Mouse (Mus musculus): ENCODE measurements around the gene Arhgap23. TPM values are rescaled to one million over a fixed set of nuclear protein-coding genes. Genes with fewer than 3 reads are reported as not detected.
A peak's percentile ranks its signal among the peaks of the same experiment; 100 is the strongest.

The Arhgap23 gene
- polyA plus RNA-seq, 2 experiments = 7.3 to 17.5 TPM

DNA sequence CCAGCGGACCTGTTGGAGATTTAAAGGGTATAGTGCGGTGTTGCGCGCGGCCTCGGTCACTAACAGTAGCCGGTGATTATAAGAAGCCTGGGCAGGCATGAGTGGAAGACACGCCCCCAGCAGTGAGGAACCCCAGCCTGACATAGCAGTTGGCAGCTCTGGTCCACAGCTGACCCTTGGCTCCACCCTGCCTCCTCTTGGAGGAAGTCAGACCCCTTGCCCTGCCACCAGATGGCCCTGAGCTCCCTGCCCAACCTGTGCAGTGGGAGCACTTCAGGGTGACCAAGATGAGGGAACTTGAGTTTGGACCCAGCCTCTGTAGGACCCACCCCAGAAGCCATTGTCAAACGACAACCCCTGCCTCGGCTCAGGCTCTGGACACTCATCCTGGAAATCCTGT lies 76.3 kb downstream of the Arhgap23 start:
- DNase-seq (ENCODE audit: low read depth in 3 of 3, low spot score in 3 of 3) (no peak), ATAC-seq (ENCODE audit: insufficient read depth) (no peak)
- WGBS (ENCODE audit: insufficient replicate concordance) = 94% methylated on average over 10 of the region's 10 CpGs
- no peaks in the 10 kb centered on the region for H3K27me3 ChIP-seq (ENCODE audit: control insufficient read depth, insufficient read depth, low read length)
- no peaks in the 10 kb centered on the region for H3K4me1 ChIP-seq (replicated peaks; ENCODE audit: control insufficient read depth in 2 of 2, insufficient read depth in 2 of 2, low read length in 1 of 2)
- no peak overlapping the region for H3K9ac ChIP-seq (replicated peaks)
- H3K9me3 ChIP-seq (ENCODE audit: control insufficient read depth, low read length) = no peaks in the 10 kb centered on the region
- peaks cover 77% of the 10 kb centered on the region for H3K36me3 ChIP-seq (replicated peaks; ENCODE audit: control insufficient read depth, insufficient read depth, low read depth)
- no peak overlapping the region for H3K4me3 ChIP-seq (ENCODE audit: insufficient read depth in 1 of 2, low read depth in 2 of 2, low read length in 2 of 2)
- no peak overlapping the region for H3K27ac ChIP-seq
- no peak for TF ChIP-seq EP300 (IDR thresholded peaks at IDR 0.05; ENCODE audit: low read depth)
- TF ChIP-seq CTCF (IDR thresholded peaks at IDR 0.05; ENCODE audit: low read depth) = no peak
- H3K4me2 ChIP-seq (ENCODE audit: low read depth) = no peak overlapping the region

DNA sequence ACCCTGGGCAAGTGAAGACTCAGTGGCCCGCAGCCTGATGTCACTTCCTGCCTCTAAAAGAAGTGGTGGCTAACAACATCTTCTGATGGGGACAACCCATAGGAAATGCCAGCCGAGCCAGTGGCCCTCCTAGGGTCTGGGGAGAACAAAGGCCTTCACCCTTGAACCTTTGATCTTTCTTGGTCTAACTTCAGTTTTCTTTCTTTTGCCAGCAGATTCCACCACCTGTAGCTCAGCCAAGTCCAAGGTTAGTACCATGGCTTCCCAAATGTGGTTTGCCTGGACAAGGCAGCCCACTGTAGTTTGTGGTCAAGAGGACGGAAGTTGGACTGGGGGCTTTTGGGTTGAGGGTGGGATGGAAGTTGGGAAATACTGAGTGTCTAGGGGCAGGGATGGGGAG lies 77.5 kb downstream of the Arhgap23 start:
- H3K4me1 ChIP-seq (replicated peaks; ENCODE audit: control insufficient read depth in 2 of 2, insufficient read depth in 2 of 2, low read length in 1 of 2) = no peaks in the 10 kb centered on the region
- TF ChIP-seq CTCF (IDR thresholded peaks at IDR 0.05; ENCODE audit: low read depth) (no peak), EP300 (IDR thresholded peaks at IDR 0.05; ENCODE audit: low read depth) (no peak)
- ATAC-seq (ENCODE audit: insufficient read depth) (no peak), DNase-seq (ENCODE audit: low read depth in 3 of 3, low spot score in 3 of 3) (no peak)
- no peak overlapping the region for H3K4me3 ChIP-seq (ENCODE audit: insufficient read depth in 1 of 2, low read depth in 2 of 2, low read length in 2 of 2)
- H3K9me3 ChIP-seq (ENCODE audit: control insufficient read depth, low read length) = no peaks in the 10 kb centered on the region
- H3K36me3 ChIP-seq (replicated peaks; ENCODE audit: control insufficient read depth, insufficient read depth, low read depth) = peaks cover 75% of the 10 kb centered on the region
- no peaks in the 10 kb centered on the region for H3K27me3 ChIP-seq (ENCODE audit: control insufficient read depth, insufficient read depth, low read length)
- H3K27ac ChIP-seq = no peak overlapping the region
- H3K4me2 ChIP-seq (ENCODE audit: low read depth) = no peak overlapping the region
- no peak overlapping the region for H3K9ac ChIP-seq (replicated peaks)
- 83% methylated on average over 3 of the region's 3 CpGs for WGBS (ENCODE audit: insufficient replicate concordance)

DNA sequence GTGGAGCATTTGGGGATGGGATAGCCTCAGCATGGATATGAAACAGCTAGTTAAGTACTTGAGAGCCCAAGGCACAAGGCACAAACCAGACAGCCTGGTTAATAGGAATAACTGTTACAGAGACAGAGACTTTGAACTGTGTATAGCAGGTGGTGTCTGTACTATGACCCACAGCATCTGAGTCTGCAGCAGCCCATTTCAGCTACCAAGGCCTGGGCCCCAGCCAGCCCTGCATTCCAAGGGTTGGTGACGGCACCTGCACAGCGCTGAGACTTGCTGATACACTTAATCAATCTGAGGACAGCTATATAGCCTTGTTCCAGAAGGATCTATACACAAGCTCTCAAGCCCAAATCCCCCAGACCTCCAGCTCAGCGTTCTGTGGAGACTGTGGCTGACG lies 82.2 kb downstream of the Arhgap23 start:
- Histone ChIP-seq H3K9ac (replicated peaks) (no peak overlapping the region), H3K36me3 (replicated peaks; ENCODE audit: control insufficient read depth, insufficient read depth, low read depth) (peaks cover 65% of the 10 kb centered on the region), H3K27ac (no peak overlapping the region), H3K27me3 (ENCODE audit: control insufficient read depth, insufficient read depth, low read length) (no peaks in the 10 kb centered on the region), H3K4me1 (replicated peaks; ENCODE audit: control insufficient read depth in 2 of 2, insufficient read depth in 2 of 2, low read length in 1 of 2) (no peaks in the 10 kb centered on the region), H3K9me3 (ENCODE audit: control insufficient read depth, low read length) (no peaks in the 10 kb centered on the region), H3K4me2 (ENCODE audit: low read depth) (no peak overlapping the region), H3K4me3 (ENCODE audit: insufficient read depth in 1 of 2, low read depth in 2 of 2, low read length in 2 of 2) (no peak overlapping the region)
- WGBS (ENCODE audit: insufficient replicate concordance) = 88% methylated on average over 4 of the region's 4 CpGs
- ATAC-seq (ENCODE audit: insufficient read depth) = no peak
- TF ChIP-seq EP300 (IDR thresholded peaks at IDR 0.05; ENCODE audit: low read depth) = no peak
- no peak for TF ChIP-seq CTCF (IDR thresholded peaks at IDR 0.05; ENCODE audit: low read depth)
- no peak for DNase-seq (ENCODE audit: low read depth in 3 of 3, low spot score in 3 of 3)

DNA sequence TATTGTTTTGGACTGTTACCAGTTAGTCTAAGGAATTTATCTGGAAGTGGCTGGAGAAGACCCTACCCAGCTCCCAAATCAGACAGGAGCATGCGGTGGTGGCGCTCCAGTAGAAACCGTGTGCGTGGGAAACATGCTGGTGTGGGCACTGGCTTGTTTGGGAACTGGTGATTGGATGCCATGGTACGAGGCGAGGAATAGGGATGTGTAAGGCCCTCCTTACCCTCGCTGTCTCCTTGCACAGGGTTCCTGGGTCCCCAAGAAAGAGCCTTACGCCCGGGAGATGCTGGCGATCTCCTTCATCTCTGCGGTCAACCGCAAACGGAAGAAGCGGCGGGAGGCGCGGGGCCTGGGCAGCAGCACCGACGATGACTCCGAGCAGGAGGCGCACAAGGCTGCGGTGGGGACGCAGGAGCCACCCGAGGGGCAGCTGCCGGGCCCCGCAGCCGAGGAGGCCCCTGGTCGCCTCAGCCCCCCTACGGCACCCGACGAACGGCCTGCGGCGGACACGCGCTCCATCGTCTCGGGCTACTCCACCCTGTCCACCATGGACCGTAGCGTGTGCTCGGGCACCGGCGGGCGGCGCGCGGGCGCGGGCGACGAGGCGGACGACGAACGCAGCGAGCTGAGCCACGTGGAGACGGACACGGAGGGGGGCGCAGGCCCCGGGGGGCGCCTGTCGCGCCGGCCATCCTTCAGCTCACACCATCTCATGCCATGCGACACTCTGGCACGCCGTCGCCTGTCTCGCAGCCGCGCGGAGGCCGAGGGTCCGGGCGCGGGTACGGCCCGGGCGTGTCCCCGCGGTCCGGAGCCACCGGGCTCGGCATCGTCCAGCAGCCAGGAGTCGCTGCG lies 84.8 kb downstream of the Arhgap23 start, which contains the start of gene 4933428G20Rik:
4933428G20Rik (minus strand) TSS at position 476 of the 855 bp plus-strand sequence.
- no peaks in the 10 kb centered on the region for H3K4me1 ChIP-seq (replicated peaks; ENCODE audit: control insufficient read depth in 2 of 2, insufficient read depth in 2 of 2, low read length in 1 of 2)
- 74% methylated on average over 83 of the region's 88 CpGs for WGBS (ENCODE audit: insufficient replicate concordance)
- DNase-seq (ENCODE audit: low read depth in 3 of 3, low spot score in 3 of 3) = no peak
- H3K36me3 ChIP-seq (replicated peaks; ENCODE audit: control insufficient read depth, insufficient read depth, low read depth) = peaks cover 43% of the 10 kb centered on the region
- no peaks in the 10 kb centered on the region for H3K9me3 ChIP-seq (ENCODE audit: control insufficient read depth, low read length)
- no peak within 1 kb of the TSS for H3K4me2 ChIP-seq (ENCODE audit: low read depth)
- no peak within 1 kb of the TSS for H3K27ac ChIP-seq
- TF ChIP-seq CTCF (IDR thresholded peaks at IDR 0.05; ENCODE audit: low read depth) (no peak), EP300 (IDR thresholded peaks at IDR 0.05; ENCODE audit: low read depth) (no peak)
- no peaks in the 10 kb centered on the region for H3K27me3 ChIP-seq (ENCODE audit: control insufficient read depth, insufficient read depth, low read length)
- H3K9ac ChIP-seq (replicated peaks) = no peak within 1 kb of the TSS
- H3K4me3 ChIP-seq (ENCODE audit: insufficient read depth in 1 of 2, low read depth in 2 of 2, low read length in 2 of 2) = no peak within 1 kb of the TSS
- no peak for ATAC-seq (ENCODE audit: insufficient read depth)

DNA sequence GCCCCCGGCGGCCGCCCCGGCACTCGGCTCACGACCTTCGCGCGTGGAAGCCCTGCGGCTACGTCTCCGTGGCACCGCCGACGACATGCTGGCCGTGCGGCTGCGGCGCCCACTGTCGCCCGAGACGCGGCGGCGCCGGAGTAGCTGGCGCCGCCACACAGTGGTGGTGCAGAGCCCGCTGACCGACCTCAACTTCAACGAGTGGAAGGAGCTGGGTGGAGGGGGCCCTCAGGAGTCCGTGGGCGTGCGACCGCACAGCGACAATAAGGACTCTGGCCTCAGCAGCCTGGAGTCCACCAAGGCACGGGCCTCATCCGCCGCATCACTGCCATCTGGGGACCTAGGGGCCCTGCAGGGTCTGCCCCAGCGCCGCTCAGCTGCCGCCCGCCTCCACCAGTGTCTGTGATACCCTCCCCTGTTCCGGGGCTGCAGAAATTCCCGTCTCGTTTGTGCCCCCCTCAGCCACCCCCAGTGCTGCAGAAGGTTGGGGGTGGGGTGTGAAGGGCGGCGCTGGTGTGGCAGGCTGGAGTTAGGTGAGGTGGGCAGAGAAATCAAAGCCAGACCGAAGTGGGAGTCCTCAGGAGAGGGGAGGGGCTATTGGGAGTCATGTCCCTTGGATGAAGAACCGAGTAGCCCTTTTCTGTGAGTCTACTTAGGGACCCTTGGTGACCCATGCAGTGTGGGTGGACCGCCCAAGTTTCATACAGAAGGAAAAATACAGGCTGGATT lies 85.6 kb downstream of the Arhgap23 start:
- no peaks in the 10 kb centered on the region for H3K4me1 ChIP-seq (replicated peaks; ENCODE audit: control insufficient read depth in 2 of 2, insufficient read depth in 2 of 2, low read length in 1 of 2)
- no peak overlapping the region for H3K9ac ChIP-seq (replicated peaks)
- DNase-seq (ENCODE audit: low read depth in 3 of 3, low spot score in 3 of 3) = no peak
- H3K27ac ChIP-seq = no peak overlapping the region
- no peaks in the 10 kb centered on the region for H3K27me3 ChIP-seq (ENCODE audit: control insufficient read depth, insufficient read depth, low read length)
- TF ChIP-seq EP300 (IDR thresholded peaks at IDR 0.05; ENCODE audit: low read depth) (no peak), CTCF (IDR thresholded peaks at IDR 0.05; ENCODE audit: low read depth) (no peak)
- H3K4me2 ChIP-seq (ENCODE audit: low read depth) = no peak overlapping the region
- 80% methylated on average over 46 of the region's 51 CpGs for WGBS (ENCODE audit: insufficient replicate concordance)
- peaks cover 37% of the 10 kb centered on the region for H3K36me3 ChIP-seq (replicated peaks; ENCODE audit: control insufficient read depth, insufficient read depth, low read depth)
- H3K4me3 ChIP-seq (ENCODE audit: insufficient read depth in 1 of 2, low read depth in 2 of 2, low read length in 2 of 2) = no peak overlapping the region
- ATAC-seq (ENCODE audit: insufficient read depth) = peak; percentile 16; the same call in 1 of the 2 replicates
- H3K9me3 ChIP-seq (ENCODE audit: control insufficient read depth, low read length) = no peaks in the 10 kb centered on the region
